Mouse (Mus musculus): ENCODE results near the gene Skint8.
"Not testable (repeated sequence)": the region's sequence is repeated elsewhere in the genome, so short reads cannot be mapped to it uniquely, and the experiment has no call there.

Gene Skint8

GRCm38 (mm10) chr4:111919092-111919491 is at the start of gene Skint8:
Gene Skint8 (plus strand): TSS chr4:111919392.
- no peak for DNase-seq (ENCODE audit: low spot score in 2 of 2)

DNA sequence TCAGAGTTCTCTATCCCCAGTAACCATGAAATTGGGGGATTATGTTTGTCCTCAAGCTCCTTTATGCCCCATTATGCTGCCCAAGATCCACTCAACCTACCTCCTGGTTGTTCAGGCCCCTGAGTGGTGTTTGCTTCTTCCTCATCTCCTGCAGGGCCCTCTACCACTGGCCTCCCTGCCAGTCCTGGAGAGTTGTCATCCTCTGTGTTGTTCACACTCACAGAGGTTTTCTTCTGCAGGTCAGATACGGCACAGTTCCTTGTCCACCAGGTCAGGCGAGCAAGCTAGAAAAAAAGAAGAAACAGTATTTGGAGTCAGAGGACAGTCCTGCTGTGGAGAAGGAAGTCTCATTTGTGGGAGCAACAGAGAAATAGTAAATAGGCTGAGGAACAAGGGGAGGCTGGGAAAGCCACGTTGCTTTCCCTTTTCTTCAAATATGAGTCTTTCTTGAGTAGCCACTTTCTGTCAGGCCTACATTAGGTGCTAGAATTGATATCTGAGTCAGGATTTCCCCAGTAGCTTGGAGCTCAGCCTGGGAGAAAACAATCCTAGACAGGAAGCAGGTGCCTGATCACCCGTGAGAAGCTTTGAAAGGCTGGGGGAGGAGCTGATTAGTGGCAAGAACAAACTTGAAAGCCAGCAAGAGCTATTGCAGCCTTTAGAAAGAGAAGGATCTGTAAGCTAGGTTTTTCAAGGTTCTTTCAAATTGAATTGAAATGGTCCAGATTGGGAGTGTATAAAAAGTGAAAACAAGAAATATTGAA is 38.9 kb upstream of the Skint8 start:
- no peak for DNase-seq (ENCODE audit: low spot score in 2 of 2)

DNA sequence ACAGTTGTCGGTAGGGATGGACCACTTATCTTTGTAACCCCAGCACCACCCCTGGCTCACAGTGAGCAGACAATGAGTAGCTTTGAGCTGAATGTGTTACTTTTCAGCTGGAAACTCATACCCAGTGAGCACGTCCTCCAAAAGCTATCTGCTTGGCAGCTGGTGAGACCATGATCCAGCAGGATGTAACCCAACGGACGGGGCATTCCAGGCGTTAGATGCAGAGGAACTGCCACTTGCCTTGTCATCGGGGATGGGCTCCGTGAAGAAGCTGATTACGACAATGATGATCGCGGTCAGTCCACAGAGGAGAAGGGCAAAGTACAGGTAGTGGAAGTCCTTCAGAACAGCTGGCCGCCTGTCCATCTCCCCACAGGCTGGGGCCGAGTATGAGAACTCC is 35.6 kb upstream of the Skint8 start:
- no peak for DNase-seq (ENCODE audit: low spot score in 2 of 2)

DNA sequence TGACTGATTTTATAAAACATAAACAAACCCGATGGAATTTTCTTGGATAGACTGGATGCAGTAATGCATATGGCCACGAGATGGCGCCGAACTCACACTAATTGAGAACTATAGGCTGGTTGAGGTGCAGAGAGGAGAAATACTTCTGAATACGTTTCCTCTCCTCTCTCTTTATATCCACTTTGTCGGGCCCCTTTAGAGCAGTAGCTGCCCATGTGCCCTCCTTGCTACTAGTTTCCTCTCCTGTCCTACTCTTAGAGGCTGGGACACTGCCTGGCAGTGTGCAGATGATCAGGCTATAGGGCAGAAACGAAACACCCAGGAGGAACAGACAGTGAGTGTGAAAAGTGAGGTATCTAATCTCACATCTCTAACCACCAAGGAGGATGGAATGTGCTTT is 33.2 kb upstream of the Skint8 start:
- DNase-seq (ENCODE audit: low spot score in 2 of 2), result peak; percentile 75 to 76

DNA sequence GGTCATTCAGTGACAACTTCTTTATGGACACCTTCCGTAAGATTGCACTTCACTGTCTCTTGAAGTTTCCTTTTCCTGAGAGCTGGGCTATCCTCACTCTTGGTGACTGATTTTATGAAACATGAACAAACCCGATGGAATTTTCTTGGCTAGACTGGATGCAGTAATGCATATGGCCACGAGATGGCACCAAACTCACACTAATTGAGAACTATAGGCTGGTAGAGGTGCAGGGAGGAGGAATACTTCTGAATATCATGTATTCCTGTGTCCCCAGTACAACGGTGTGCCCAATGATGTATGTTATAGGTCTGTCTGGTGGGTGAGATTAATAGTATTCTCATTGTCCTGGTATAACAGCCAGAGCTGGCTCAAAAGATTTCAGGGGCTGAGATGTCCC is 32.6 kb upstream of the Skint8 start:
- peak; percentile 87 to 93 for DNase-seq (ENCODE audit: low spot score in 2 of 2)

DNA sequence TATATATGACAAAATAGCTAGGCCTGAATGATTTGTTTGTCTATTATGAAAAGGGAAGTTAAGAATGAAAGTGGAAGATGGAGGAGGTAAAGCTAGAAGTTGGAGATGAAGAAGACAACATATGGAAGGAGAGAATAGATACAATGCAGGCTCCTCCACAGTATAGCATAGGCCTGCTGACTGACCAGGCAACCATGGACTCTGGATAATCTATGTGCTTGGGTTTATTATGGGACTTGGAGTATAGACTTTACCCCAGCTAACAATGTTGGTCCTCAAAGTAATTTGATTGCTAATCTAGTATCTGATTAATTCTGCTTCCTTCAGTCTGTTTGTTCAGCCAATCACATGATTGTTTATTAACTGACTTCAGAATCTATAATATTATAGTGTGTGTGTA is 27.1 kb upstream of the Skint8 start:
- DNase-seq (ENCODE audit: low spot score in 2 of 2), result no peak

DNA sequence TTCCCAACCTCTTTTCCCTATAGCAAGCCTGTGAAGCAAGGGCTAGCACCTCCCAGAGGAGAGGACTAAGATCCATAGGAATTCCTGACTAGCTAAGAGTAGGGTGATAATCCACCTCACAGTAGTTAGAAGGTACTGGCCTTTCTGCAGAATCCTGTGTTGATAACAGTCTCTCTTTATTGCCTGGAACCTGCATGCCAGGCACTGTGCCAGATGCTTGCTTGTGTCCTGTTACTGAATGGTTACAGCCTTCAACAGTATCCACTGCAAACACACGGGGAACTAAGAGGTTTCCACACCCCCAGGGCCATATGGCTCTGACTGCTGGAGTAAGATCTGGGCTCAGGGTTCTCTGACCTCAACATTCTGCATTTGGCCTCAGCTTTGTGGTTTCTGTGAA is 21.4 kb upstream of the Skint8 start:
- DNase-seq (ENCODE audit: low spot score in 2 of 2), result no peak

GRCm38 (mm10) chr4:111898566-111898965 is 20.6 kb upstream of the Skint8 start:
- no peak for DNase-seq (ENCODE audit: low spot score in 2 of 2)

DNA sequence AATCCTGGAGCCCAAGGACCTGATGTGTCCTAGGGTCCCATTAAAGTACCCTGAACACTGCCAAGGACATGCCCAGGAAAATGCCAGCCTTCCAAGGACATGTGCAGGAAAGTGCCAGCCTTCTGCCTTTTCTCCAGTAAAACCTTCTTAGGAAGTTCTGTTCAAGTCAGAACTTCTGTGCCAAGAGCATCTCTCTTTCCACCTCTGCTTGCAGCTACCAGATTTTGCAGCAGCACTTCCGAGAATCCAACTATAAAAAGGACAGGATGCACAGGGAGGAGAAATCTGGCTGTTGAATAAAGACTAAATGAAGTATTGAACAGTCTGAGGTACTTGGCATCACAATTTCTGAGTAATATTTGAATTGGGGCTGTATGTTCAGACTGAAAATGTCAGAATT is 18.7 kb upstream of the Skint8 start:
- DNase-seq (ENCODE audit: low spot score in 2 of 2), result not testable (repeated sequence)

GRCm38 (mm10) chr4:111901473-111901872 is 17.7 kb upstream of the Skint8 start:
- no peak for DNase-seq (ENCODE audit: low spot score in 2 of 2)

DNA sequence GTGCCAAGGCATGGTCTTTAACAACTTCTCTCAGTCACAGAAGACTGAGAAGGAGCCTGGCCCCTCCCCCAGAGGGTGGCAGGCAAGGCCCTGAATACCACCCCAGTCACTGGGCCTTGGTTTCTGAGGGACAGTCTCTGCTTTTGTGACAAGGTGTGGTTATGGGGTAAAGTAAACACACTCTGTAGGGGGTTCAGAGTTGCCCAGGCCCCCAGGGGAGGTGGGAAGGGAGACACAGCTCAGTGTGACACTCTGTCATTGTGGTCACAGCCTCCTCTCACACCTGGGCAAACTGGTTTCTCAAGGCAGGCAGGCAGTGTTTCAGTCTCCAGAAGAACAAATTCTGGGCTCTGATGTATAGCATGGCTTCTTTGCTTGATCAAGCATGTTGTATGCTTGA is 16.4 kb upstream of the Skint8 start, which contains the start of gene Slc5a9:
TSS of gene Slc5a9 (minus strand) at position 144 of the 400 bp plus-strand sequence.
- no peak for DNase-seq (ENCODE audit: low spot score in 2 of 2)

DNA sequence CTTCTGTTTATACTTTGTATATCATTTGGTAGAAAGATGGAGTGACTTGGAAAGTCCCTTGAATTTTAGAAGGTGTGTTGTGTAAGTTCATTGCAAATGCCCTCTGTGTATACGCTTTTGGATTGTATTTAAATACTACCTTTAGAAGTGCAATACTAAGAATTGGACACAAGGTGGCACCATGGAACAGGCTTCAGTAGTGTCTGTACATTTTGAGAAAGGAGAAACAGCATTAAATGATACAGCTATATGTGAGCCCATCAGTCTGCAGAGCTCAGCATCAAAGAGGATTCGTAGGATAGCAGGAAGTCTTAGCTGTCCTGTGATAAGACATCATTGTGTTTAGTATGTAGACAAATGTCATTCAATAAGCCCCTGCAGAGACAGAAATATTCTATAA is 11.3 kb upstream of the Skint8 start:
- no peak for DNase-seq (ENCODE audit: low spot score in 2 of 2)

DNA sequence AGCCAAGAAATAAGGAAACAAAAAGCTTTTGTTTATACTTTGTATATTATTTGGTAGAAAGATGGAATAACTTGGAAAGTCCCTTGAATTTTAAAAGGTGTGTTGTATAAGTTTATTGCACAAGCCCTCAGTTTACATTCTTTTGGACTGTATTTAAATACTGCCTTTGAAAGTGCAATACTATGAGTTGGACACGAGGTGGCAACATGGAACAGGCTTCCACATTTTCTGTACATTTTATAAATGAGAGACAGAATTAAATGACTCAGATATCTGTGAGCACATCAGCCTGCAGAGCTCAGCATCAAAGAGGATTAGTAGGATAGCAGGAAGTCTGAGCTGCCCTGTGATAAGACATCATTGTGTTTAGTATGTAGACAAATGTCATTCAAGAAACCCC is 42.1 kb downstream of the Skint8 start:
- peak in 1 of 2 experiments; percentile 1 for DNase-seq (ENCODE audit: low spot score in 2 of 2)

DNA sequence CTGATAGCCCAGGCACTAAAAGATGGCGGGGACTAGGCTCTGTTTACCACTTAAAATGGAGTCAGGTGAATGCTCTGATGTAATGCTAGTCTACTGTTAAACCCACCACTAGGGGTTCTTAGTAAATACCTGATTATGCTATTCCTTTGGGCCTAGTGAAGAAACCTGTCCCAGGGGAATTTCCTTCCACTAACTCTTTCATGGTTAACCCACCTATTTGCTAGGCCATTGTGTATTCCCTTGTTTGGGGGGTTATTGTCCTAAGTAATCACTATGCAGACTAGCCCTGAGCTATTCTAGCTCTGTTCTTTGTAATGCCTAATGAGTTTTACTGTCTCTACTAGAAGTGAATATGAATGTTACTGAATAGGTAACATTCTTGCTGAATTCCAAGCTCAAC is 44.0 kb downstream of the Skint8 start:
- DNase-seq (ENCODE audit: low spot score in 2 of 2), result not testable (repeated sequence)

DNA sequence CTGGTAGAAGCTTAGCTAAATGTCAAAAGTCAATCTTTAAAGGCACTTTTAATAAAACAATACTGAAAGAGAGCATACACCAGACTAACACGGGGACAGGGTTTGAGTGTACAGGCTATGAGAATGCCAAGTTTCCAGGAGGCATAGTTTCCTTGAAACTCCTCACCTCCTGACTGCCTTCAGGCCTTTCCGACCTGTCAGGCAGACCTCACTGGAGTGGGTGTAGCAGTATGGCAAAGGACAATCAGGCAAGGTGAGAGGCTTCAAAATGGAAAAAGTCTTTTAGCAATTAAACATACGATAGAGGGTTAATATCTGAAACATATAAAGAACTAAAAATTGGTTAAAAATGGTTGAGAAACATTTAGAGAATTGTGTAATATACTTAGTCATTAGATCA is 44.5 kb downstream of the Skint8 start:
- no peak for DNase-seq (ENCODE audit: low spot score in 2 of 2)

DNA sequence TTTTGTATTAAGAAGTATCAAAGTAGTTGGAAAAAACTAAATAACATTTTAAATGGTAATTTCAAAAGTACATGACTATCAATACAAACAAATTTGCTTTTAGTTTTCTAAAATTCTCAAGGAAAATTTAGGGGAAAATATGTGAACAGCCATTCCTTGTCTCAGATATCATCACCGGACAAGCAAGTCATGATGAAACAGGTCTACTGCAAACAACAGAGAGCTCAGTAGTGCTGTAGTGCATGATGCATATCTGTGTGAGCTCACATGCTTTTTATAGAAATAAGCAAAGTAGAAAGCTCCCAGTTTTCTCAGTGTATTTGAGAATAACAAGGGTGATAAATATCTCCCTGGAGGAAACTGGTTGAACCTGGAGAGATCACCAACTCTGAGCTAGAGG is 53.4 kb downstream of the Skint8 start, which contains the start of gene Skint7:
TSS of gene Skint7 (plus strand) at position 301 of the 400 bp plus-strand sequence.
- DNase-seq (ENCODE audit: low spot score in 2 of 2), result no peak
